Mouse (Mus musculus) induced T-regulatory cell, adult 2 months (primary cell): ENCODE measurements around the gene Top2a.

Experiments used
- DNase-seq: peaks from one replicate; pipeline ENCODE4 v3.0.0-alpha.2; 2012; ENCODE audit warnings: low read depth

Gene Top2a

GRCm38 (mm10) chr11:98964616-98965415 lies 59.2 kb downstream of the Top2a start:
- DNase-seq: no peak

- no peak for DNase-seq
These were observed 59.8 kb downstream of the Top2a start for GRCm38 (mm10) chr11:98964201-98964615.

DNA sequence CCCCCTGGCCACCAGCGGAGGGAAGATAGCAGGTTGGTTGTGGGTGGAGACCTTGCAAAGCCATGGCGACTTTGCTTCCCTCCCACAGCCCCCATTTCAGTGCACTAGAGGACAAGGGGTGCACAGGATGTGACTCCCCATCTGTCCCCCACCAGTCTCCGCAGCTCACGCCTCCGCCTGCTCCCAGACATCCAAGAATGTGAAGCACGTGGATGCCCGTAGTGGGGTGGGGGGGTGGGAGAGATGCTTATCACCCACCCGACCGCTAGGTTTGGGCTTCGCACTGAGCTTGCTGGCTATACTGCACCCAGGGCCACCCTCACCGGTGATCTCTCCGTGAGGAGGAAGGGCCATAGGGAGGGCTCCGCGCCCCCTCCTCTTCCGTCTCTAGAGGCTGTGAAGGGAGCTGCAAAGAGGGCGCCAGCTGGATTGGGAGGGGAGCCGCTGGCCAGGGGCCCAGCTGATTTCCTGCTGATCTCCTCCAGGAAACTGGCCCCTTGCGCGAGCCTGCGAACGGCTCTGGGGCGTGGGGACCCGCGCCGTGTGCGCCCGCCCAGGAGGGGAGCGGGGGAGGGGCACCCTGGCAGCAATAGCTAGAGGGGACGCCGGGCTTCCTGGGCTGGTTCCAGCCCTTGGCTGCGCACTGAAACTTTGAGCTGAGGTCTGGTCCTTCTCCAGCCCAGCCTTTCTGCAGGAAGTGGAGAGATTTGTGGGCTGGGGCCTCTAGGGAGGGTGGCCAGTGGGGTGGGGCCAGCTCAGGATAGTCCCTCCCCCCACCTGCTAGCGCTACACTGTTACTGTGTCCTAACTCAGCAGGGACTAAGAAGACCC lies 60.6 kb downstream of the Top2a start:
- peak; percentile 83 for DNase-seq

GRCm38 (mm10) chr11:98962421-98963095 lies 61.4 kb downstream of the Top2a start:
- DNase-seq: no peak

- peak; percentile 65 for DNase-seq
These were observed 62.2 kb downstream of the Top2a start for GRCm38 (mm10) chr11:98961766-98962165.

DNA sequence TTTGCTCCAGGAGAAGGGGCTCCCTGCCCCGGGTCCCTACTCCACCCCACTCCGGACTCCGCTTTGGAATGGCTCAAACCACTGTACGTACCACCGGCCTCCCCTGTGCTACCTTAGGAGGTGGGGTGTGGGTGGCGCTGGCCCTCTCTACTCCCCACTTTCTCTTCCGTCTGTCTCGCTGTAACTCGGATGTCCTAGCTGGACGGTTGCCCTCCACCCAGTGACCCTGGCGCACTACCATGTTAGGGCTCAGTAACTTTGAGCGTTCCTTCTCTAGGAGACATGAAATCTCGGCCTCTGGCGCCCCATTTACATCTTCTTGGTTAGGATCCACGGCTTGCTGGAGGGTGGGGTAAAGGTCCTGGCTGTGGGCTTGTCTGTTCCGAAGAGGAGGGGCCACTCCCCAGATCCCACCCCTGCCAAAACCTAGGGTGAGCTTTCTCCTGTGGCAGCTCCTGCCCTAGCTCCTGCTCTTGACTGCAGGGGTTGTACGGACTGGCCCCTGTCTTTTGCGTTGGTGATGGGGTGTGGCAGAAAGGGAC lies 62.9 kb downstream of the Top2a start:
- peak; percentile 57 for DNase-seq

DNA sequence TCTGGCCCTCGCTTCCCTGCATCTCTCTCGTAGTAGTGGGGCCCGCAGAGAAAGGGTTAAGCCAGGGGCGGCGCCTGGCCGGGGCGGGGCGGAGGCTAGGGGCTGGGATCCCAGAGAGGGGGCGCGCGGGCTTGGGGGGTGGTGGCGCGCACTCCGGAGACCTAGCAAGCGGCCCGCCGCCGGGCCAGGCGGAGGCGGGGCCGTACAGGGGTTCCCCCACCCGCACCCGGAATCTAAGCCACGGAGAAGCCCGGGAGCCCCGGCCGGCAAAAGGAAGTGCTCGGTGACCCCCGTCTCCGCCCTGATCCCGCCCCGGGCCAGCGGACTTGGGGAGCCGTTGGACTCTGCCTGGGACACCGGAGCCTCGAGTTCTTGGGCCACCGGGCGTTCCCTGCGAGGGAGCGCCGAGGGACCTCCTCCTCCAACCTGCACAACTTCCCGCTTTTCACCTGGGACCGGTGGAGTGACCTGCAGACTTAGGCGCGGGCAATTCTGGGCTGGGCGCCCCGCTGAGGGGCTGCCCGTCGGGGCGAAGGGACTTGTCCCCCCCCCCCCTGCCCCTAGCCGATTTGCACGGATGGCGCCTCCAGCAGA lies 63.6 kb downstream of the Top2a start:
- peak; percentile 88 for DNase-seq

DNA sequence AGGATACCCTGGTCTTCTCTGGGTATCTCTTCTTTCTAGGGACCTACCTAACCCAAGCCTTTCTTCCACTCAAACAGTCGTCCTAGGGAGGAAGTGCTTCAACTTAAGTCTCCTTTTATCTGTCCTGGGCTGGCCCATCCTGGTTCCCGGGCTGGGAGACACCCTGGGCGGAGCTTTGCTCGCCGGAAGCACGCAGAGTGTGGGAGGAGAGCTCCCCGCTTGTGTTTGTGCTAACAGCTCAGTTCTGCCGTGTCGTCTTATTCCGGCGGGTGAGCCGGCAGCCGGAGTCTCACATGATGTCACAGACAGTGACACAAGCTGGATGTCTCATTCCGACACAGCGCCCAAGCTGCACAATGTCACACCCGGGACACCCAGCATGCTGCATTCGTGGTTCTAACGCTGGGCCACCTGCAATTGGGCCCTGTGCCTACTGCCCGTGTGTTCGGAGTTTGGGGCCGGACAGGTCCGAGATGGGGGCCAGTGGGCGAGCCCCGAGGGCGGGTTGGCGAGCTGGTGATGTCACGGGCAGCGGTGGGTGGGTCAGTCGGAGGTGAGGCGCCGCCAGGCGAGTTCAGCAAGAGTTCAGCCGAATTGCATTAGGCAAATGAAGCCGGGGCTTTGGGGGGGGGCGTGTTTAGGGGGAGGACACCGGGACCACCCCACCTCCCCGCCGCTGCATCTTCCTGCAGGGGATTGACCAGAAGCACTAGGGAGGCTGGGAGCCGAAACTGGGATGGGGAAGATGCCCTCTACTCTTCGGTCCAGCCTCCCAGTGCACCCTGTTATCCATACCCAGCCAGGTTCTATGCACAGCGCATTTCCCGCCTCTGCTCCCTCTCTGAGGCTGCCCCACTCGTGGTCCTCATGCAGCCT lies 64.3 kb downstream of the Top2a start:
- DNase-seq: peak; percentile 94

- DNase-seq: no peak
These were observed 67.6 kb downstream of the Top2a start for GRCm38 (mm10) chr11:98956340-98956739.

- DNase-seq: peak; percentile 53
These were observed 68.2 kb downstream of the Top2a start for GRCm38 (mm10) chr11:98955707-98956235.

DNA sequence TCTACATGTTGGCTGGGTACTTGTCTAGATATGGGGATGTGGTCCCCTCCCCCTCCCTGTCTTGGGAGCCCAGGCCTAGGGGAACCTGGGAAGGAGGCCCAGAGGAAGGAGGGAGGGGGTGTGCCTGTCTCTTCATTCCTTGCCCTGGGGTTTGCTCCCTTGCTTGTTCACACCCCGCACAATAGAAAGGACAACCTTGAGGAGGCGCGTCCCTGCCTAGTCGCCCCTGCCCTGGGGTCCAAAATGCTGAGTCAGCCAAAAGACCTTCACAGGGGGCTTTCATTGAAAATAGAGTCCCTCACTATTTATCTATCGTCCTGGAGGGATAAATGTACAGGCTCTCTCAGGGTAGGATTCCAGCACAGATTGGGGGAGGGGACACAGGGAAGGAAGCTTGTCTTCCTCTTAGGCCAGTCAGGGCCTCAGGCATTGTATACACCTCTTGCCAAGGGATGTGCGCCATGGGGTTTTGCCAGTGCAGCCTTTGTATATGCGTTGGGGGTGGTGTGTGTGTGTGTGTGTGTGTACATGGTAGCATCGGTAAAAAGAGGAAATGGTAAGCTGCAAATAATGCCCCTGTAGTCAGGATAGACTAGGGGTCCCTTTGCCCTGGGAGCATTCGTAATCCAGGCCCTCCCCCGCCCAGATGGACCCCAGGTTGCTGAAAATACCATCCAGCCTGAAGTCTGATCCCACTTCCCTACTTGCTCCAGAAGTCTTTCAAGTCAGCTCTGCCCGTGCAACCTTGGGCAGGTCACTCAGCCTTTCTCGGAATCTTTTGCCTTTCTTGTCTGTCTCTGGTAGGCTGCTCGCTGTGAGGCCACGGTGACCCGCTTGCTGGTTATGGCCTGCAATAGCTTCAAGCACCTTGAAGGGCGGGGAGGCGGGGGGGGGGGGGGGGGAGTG lies 68.9 kb downstream of the Top2a start:
- DNase-seq: no peak

GRCm38 (mm10) chr11:98954373-98954772 lies 69.6 kb downstream of the Top2a start:
- peak; percentile 80 for DNase-seq

DNA sequence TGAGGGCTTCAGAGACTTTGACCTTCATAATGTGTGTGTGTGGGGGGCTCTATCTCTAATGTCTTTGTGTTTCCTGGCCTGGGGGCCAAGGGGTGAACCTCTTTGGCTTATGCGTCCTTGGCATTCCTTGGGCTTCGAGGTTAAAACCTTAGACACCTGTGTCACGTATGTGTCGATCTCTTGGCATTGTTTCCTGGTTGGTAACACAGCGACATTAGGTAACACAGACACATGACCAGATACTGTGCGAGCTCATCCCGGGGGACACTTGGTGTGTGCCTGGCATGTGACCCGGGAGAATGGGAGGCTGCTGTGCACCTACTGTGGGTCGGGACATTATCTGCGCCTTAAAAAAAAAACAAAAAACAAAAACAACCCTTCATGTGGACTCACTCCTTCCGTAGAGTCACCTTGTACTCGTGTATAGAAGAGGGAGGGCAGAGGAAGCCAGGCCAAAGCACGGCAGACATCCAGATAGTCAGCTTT lies 70.1 kb downstream of the Top2a start:
- no peak for DNase-seq

GRCm38 (mm10) chr11:98953361-98953760 lies 70.6 kb downstream of the Top2a start:
- DNase-seq: no peak

- DNase-seq: peak; percentile 79
These were observed 71.3 kb downstream of the Top2a start for GRCm38 (mm10) chr11:98952736-98953135.

DNA sequence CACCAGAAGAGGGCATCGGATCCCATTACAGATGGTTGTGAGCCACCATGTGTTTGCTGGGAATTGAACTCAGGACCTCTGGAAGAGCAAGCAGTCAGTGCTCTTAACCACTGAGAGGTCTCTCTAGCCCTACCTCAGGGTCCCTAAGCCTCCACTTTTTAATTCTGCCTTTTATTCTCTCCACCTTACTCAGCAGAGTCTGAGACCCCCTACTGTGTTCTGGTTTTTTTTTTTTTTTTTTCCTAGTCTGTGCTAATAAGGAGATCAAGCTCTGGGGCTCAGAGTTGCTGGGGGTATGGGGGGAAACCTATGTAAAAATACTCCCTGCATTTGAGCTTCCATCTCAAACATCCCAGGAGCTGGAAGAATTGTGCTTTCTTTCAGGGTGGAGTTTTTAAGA lies 71.9 kb downstream of the Top2a start:
- DNase-seq: no peak

GRCm38 (mm10) chr11:98951026-98951906 lies 72.7 kb downstream of the Top2a start:
- DNase-seq: no peak

GRCm38 (mm10) chr11:98950484-98950883 lies 73.5 kb downstream of the Top2a start:
- no peak for DNase-seq
